Mouse (Mus musculus) cerebellum, postnatal 25 days (tissue): ENCODE results near the gene Nol6.
"Not testable (repeated sequence)": the region's sequence is repeated elsewhere in the genome, so short reads cannot be mapped to it uniquely, and the experiment has no call there.

Experiments used
- DNase-seq, 2 experiments: peaks; one replicate each; pipeline ENCODE4 v3.0.0; 2021; ENCODE audit warnings: mixed read lengths in 2 of 2

Gene Nol6

GRCm38 (mm10) chr4:41116817-41117216 is 7.4 kb downstream of the Nol6 start:
- no peak for DNase-seq

GRCm38 (mm10) chr4:41115793-41116192 is 8.5 kb downstream of the Nol6 start:
- no peak for DNase-seq

- no peak for DNase-seq
These were observed 9.2 kb downstream of the Nol6 start for GRCm38 (mm10) chr4:41115074-41115473.

GRCm38 (mm10) chr4:41114358-41115070 is 9.7 kb downstream of the Nol6 start:
- no peak for DNase-seq

GRCm38 (mm10) chr4:41108717-41109425 is 15.4 kb downstream of the Nol6 start:
- no peak for DNase-seq

- peak; percentile 28 to 37 for DNase-seq
These were observed 16.8 kb downstream of the Nol6 start for GRCm38 (mm10) chr4:41107440-41107839.

- DNase-seq = peak in 1 of 2 experiments; percentile 60
These were observed 21.4 kb downstream of the Nol6 start for GRCm38 (mm10) chr4:41102901-41103300.

GRCm38 (mm10) chr4:41100986-41101385 is 23.3 kb downstream of the Nol6 start:
- no peak for DNase-seq

GRCm38 (mm10) chr4:41098577-41098951 is 25.7 kb downstream of the Nol6 start:
- no peak for DNase-seq

- DNase-seq = peak in 1 of 2 experiments; percentile 44
These were observed 26.2 kb downstream of the Nol6 start, which contains the start of gene Aqp3 for GRCm38 (mm10) chr4:41097871-41098576. Gene Aqp3, minus strand, starts transcription at chr4:41098183.

GRCm38 (mm10) chr4:41097381-41097780 is 26.9 kb downstream of the Nol6 start:
- no peak for DNase-seq

GRCm38 (mm10) chr4:41096794-41097193 is 27.5 kb downstream of the Nol6 start:
- DNase-seq = no peak

GRCm38 (mm10) chr4:41096169-41096568 is 28.1 kb downstream of the Nol6 start:
- no peak for DNase-seq

- no peak for DNase-seq
These were observed 29.9 kb downstream of the Nol6 start for GRCm38 (mm10) chr4:41094361-41094760.

GRCm38 (mm10) chr4:41092958-41093357 is 31.3 kb downstream of the Nol6 start:
- no peak for DNase-seq

- DNase-seq = no peak
These were observed 32.9 kb downstream of the Nol6 start for GRCm38 (mm10) chr4:41091391-41091790.

- DNase-seq = no peak
These were observed 34.5 kb downstream of the Nol6 start for GRCm38 (mm10) chr4:41089705-41090104.

- no peak for DNase-seq
These were observed 35.1 kb downstream of the Nol6 start for GRCm38 (mm10) chr4:41089189-41089588.

GRCm38 (mm10) chr4:41087459-41088298 is 36.6 kb downstream of the Nol6 start:
- no peak for DNase-seq

- DNase-seq = no peak
These were observed 37.3 kb downstream of the Nol6 start for GRCm38 (mm10) chr4:41086947-41087346.

GRCm38 (mm10) chr4:41084819-41085218 is 39.4 kb downstream of the Nol6 start:
- DNase-seq = no peak

- DNase-seq = not testable (repeated sequence)
These were observed 41.5 kb downstream of the Nol6 start for GRCm38 (mm10) chr4:41082803-41083202.

GRCm38 (mm10) chr4:41081733-41082132 is 42.5 kb downstream of the Nol6 start:
- no peak for DNase-seq
